Mouse (Mus musculus) hindbrain, embryonic 12.5 days (tissue): ENCODE results near the gene Itih3. TPM values are rescaled to one million over a fixed set of nuclear protein-coding genes. Genes with fewer than 3 reads are reported as not detected.

Source experiments
- ATAC-seq: fragments of 200-750 bp; cut with Nextera tagmentation; 2 replicates; pipeline ENCODE4 v1.8.0; 2017; ENCODE audit warnings: moderate TSS enrichment; ENCODE audit not compliant: low FRiP score
- H3K27ac ChIP-seq: fragments of 300-500 bp; sonication (generic); 2 replicates; pipeline ENCODE4 v1.5.1; 2016; ENCODE audit warnings: mild to moderate bottlenecking
- H3K27me3 ChIP-seq: fragments of 300-500 bp; sonication (generic); 2 replicates; pipeline ENCODE4 v1.6.1; 2016; ENCODE audit warnings: mild to moderate bottlenecking
- H3K36me3 ChIP-seq: fragments of 300-500 bp; sonication (generic); 2 replicates; pipeline ENCODE4 v1.6.1; 2016; ENCODE audit warnings: mild to moderate bottlenecking
- H3K4me1 ChIP-seq: fragments of 300-500 bp; sonication (generic); 2 replicates; pipeline ENCODE4 v1.6.1; 2016
- H3K4me2 ChIP-seq: fragments of 300-500 bp; sonication (generic); replicated peaks from 2 replicates; pipeline ENCODE4 v1.6.1; 2016; ENCODE audit warnings: mild to moderate bottlenecking
- H3K4me3 ChIP-seq: fragments of 300-500 bp; sonication (generic); 2 replicates; pipeline ENCODE4 v1.5.1; 2016; ENCODE audit warnings: mild to moderate bottlenecking
- H3K9ac ChIP-seq: fragments of 300-500 bp; sonication (generic); 2 replicates; pipeline ENCODE4 v1.6.1; 2016; ENCODE audit warnings: mild to moderate bottlenecking, moderate library complexity
- H3K9me3 ChIP-seq: fragments of 300-500 bp; sonication (generic); replicated peaks from 2 replicates; pipeline ENCODE4 v1.6.1; 2016; ENCODE audit warnings: mild to moderate bottlenecking
- WGBS: fragments of 180-500 bp; shearing (Covaris S2); methylation state at CpG from one replicate; pipeline ENCODE4 v1.1.7; 2016; 5-methylcytosine and 5-hydroxymethylcytosine counted together
- polyA plus RNA-seq: library from polyadenylated mRNA; unstranded; fragments of >200 nt; fragmentation: Nextera tagmentation; extraction: Ambion mirVana; gene quantifications from 2 replicates; pipeline ENCODE4 v1.2.1, GENCODE M21; 2016

Itih3 gene
- polyA plus RNA-seq, 1 experiment from 2014 or later: 0.89 TPM

DNA sequence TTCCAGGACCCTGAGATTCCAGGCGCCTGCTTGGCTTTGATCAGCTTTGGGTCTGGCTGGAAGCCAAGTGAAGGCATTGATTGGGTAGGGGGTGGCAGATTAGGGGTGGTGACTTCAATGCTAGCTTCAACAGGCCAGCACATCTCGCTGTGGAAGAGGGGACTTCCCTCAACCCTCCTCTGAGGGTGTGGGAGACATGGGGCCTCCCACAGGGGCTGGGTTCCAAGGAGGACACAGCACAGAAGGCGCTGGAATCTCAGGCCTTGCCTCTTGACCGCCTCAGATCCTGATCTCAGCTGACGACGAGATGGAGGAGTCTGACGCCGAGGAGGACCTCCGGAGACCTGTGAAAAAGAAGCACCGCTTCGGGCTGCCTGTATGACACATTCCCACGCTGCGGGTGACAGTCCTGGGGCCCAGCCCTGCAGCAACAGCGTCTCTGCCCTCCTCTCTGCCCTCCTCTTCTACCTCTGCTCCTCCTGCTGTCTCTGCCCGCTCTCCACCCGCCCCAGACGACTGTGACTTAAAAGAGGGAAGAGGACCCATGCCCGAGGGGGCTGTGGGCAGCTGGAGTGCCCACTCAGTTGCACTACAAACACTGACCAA, 49.4 kb downstream of the Itih3 start:
- no peak for ATAC-seq

DNA sequence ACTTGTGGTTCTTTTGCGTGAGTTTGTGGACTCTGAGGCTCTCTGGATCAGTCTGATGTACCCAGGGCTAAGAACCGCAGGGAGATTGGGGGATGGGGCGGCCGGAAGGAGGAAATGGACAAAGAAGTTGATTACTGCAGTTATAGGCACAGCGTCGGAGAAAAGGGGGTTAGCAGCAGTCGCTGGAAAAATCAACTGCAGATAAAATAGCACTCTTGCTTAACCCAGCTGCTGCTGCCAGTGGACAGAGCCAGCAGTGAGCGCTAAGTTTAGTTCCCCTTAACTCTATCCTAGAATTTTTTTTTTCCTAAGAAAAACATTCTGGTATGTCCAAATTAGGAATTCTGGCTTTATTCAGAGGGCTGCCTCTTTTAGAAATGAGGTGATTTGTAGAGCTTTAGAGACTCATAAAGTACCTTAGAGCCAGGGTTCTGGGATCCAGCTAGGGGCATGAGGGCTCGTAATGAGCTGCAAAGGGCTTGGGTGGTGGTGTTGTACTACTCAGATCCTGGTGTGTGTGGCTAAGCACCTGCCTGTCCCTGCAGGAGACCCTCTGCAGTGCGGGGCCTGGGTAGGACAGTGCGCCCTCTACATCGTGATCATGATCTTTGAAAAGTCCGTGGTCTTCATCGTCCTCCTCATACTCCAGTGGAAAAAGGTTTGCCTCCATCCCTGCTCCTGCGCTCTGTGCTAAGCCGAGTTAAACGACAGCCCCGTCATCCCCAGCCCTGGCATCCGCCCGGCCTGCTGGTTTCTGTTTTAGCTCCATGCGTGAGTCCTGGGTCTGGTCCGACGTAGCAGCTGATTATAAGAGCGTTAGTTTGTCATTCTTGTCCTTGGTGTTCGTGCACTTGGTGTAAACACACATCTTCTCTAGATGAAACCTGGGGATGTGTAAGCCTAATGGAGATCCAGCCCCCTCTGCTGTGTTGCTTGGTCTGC, 53.1 kb downstream of the Itih3 start:
- no peak overlapping the region for H3K4me2 ChIP-seq
- 91% methylated on average over 25 of the region's 25 CpGs for WGBS
- H3K4me1 ChIP-seq: no peaks in the 10 kb centered on the region
- no peak for ATAC-seq
- no peaks in the 10 kb centered on the region for H3K27me3 ChIP-seq
- peaks cover 24% of the 10 kb centered on the region for H3K36me3 ChIP-seq
- H3K27ac ChIP-seq: no peak overlapping the region
- H3K9me3 ChIP-seq: no peaks in the 10 kb centered on the region
- H3K9ac ChIP-seq: no peak overlapping the region
- H3K4me3 ChIP-seq: no peak overlapping the region

More for the DNA sequence above, 49.4 kb downstream of the Itih3 start:
- Histone ChIP-seq H3K9me3 (no peaks in the 10 kb centered on the region), H3K4me2 (no peak overlapping the region), H3K27me3 (no peaks in the 10 kb centered on the region), H3K4me1 (peaks cover 1% of the 10 kb centered on the region; the same call in 1 of the 2 replicates), H3K9ac (no peak overlapping the region), H3K36me3 (peaks cover 41% of the 10 kb centered on the region), H3K27ac (no peak overlapping the region), H3K4me3 (no peak overlapping the region)
- WGBS: 84% methylated on average over 18 of the region's 18 CpGs

DNA sequence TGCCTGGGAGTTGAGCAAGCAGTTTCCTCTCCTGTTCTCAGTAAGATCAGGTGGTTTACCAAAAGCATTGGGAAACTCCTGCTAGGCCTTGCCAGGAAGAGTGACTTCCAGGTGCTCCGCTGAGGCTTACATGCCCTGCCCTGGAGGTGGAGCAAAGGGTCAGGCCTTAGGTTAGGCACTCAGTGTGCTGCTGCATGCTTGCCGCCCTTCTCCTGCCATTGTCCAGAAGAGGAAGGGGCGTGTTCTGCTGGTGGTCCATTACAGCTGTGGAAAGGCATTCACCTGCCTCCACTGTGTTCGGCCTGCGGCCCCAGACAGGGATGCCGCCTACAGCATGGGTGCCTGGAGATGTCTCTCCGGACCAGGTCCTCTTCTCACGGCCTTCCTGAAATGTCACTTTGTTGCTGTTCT, 54.2 kb downstream of the Itih3 start:
- Histone ChIP-seq H3K9ac (no peak overlapping the region), H3K36me3 (peaks cover 18% of the 10 kb centered on the region), H3K4me1 (no peaks in the 10 kb centered on the region), H3K27me3 (no peaks in the 10 kb centered on the region), H3K9me3 (no peaks in the 10 kb centered on the region), H3K4me3 (no peak overlapping the region), H3K4me2 (no peak overlapping the region), H3K27ac (no peak overlapping the region)
- 83% methylated on average over 8 of the region's 8 CpGs for WGBS
- no peak for ATAC-seq

DNA sequence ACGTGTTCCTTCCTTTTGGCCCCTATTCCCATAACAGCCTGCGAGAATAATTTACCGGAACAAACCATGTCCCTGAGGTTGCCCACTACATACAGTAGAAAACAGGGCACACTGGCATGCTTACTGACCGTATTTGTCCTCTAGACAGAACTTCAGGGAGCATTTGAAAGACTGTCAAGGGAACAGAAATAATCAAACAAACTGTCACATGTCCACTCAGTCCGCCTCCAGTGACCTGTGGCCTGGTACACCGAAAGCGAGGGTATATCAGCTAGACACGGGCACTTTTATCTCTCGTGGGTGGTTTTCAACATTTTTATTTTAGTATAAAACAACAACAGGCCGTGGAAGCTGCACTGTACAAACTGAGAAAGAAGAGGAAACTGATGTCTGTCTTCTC, 54.7 kb downstream of the Itih3 start:
- H3K4me3 ChIP-seq: no peak overlapping the region
- no peak overlapping the region for H3K27ac ChIP-seq
- H3K4me1 ChIP-seq: no peaks in the 10 kb centered on the region
- no peak overlapping the region for H3K4me2 ChIP-seq
- no peak overlapping the region for H3K9ac ChIP-seq
- ATAC-seq: no peak
- H3K9me3 ChIP-seq: no peaks in the 10 kb centered on the region
- no peaks in the 10 kb centered on the region for H3K27me3 ChIP-seq
- WGBS: 94% methylated on average over 10 of the region's 10 CpGs
- peaks cover 13% of the 10 kb centered on the region for H3K36me3 ChIP-seq

DNA sequence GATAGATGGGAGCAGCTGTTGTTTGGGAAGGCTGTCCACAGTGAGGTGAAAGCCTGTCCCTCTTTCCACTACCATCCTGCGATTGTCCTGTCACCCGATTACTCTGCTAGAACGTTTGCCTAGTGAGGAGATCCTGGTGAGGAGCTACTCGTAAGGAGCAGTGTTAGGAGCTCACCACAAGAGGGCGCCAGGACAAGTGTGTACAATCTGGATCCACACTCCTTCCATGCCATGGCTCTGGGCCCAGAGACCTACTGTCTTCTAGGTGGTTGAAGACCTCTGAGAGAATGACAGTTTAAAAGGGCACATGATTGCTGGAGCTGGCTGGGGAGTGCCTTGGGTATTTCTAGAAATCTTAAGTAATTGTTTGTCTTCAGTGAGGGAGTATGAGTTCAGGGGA, 56.5 kb downstream of the Itih3 start:
- whole genome bisulfite sequencing: 33% methylated on average over 5 of the region's 5 CpGs
- Histone ChIP-seq H3K36me3 (0 out of 2 replicates have a peak, but pooled peaks cover under 1% of the 10 kb centered on the region), H3K4me2 (no peak overlapping the region), H3K4me3 (no peak overlapping the region), H3K9ac (no peak overlapping the region), H3K27me3 (no peaks in the 10 kb centered on the region), H3K9me3 (no peaks in the 10 kb centered on the region), H3K4me1 (no peaks in the 10 kb centered on the region), H3K27ac (no peak overlapping the region)
- ATAC-seq: no peak

DNA sequence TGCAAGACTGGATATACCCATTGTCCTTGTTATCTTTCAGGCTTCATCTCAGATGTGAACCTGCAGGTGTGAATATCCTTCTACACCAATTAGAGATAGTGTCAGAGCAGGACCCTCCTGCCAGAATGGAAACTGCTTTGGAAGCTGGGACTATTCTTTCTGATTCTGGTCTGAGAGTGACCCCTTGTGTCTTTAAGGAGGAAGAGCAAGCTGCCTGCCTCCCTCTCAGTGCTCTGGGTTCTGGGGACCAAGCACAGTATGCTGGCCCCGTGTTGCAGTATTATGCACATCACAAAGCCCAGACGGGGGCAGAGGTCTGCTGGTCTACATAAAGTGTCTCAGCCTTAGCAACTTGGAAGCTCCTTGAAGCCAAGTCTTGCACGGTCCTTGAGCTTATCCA, 58.2 kb downstream of the Itih3 start:
- no peaks in the 10 kb centered on the region for H3K9me3 ChIP-seq
- no peak overlapping the region for H3K9ac ChIP-seq
- WGBS: 77% methylated on average over 3 of the region's 3 CpGs
- no peak overlapping the region for H3K4me3 ChIP-seq
- H3K27ac ChIP-seq: no peak overlapping the region
- H3K4me2 ChIP-seq: no peak overlapping the region
- no peaks in the 10 kb centered on the region for H3K27me3 ChIP-seq
- H3K36me3 ChIP-seq: no peaks in the 10 kb centered on the region
- peaks cover 3% of the 10 kb centered on the region; the same call in 1 of the 2 replicates for H3K4me1 ChIP-seq
- no peak for ATAC-seq

DNA sequence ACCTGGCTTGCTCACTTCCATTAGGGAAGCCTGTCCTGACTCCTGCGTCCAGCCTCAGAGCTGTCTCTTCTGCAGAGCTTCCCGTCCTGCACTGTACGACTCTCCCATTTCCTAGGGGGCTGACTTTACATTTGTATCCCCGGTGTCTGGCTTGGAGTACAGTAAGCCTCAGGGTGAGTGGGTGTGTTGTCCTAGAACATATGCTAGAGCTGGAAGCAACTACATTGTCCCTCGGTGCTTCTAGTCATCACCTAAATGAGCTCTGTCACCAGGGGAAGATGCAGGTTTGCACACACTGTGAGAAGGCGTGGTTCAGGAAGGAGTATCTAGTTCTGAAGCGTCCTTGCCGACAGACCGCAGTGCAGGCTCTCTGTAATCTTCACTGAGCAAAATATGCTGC, 61.2 kb downstream of the Itih3 start:
- no peaks in the 10 kb centered on the region for H3K9me3 ChIP-seq
- no peaks in the 10 kb centered on the region for H3K36me3 ChIP-seq
- H3K4me1 ChIP-seq: peaks cover 3% of the 10 kb centered on the region; the same call in 1 of the 2 replicates
- H3K27me3 ChIP-seq: no peaks in the 10 kb centered on the region
- H3K4me2 ChIP-seq: no peak overlapping the region
- 89% methylated on average over 9 of the region's 9 CpGs for WGBS
- H3K9ac ChIP-seq: no peak overlapping the region
- ATAC-seq: no peak
- no peak overlapping the region for H3K4me3 ChIP-seq
- no peak overlapping the region for H3K27ac ChIP-seq

DNA sequence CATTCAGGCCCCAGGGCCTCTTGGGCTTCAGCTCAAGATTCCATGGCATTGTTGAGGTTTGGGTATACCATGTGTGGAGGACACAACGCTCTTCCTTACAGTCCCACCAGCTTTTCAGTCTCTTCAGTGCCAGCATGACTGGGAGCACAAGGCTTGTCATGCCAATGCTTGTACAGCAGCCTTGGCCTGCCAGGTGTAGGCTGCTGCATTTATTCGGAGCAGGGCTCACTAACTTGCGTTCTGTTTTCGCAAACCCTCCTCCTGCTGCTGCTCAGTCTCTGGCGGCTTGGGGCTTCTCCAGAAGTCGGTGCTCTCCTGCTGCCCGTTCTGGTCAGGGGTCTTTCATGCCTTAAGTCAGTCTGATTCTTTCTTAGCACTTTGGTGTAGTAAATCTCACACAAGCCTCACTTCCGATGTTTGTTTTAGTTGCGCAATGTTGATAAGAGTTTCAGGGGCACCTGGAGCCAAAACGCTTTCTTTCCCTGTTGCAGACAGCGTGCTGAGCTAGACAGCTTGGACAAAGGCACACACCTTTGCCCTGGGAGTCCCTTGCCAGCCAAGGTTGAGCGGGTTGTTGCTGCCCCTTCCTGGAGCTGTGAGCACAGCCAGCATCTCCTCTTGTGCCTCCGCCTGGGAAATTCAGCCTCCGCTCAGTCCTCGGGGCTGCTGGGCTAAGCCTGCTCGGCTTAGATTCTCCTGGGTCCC, 62.0 kb downstream of the Itih3 start:
- Histone ChIP-seq H3K27me3 (no peaks in the 10 kb centered on the region), H3K4me2 (no peak overlapping the region), H3K4me1 (peaks cover 3% of the 10 kb centered on the region; the same call in 1 of the 2 replicates), H3K27ac (no peak overlapping the region), H3K9ac (0 out of 2 replicates have a peak overlapping the region, but pooled peaks have one; percentile 19), H3K36me3 (no peaks in the 10 kb centered on the region), H3K9me3 (no peaks in the 10 kb centered on the region), H3K4me3 (no peak overlapping the region)
- no peak for ATAC-seq
- 78% methylated on average over 16 of the region's 16 CpGs for WGBS

Other genes with a start within 250 kb of the Itih3 start
- 17.9 and 18.1 TPM in 2 replicates for gene Sfmbt1, start 208.9 kb downstream of the Itih3 start, polyA plus RNA-seq
- 26.1 and 30.0 TPM in 2 replicates for gene Tmem110, start 98.2 kb downstream of the Itih3 start, polyA plus RNA-seq
- gene Mustn1, start 44.6 kb downstream of the Itih3 start, polyA plus RNA-seq: 0.80 and 2.2 TPM in 2 replicates
- gene Itih4, start 37.3 kb downstream of the Itih3 start, polyA plus RNA-seq: 0.08 and 0.19 TPM in 2 replicates
- gene Itih1, start 19.5 kb upstream of the Itih3 start, polyA plus RNA-seq: not detected in 2 replicates
- 18.6 and 18.9 TPM in 2 replicates for gene Nek4, start 27.6 kb upstream of the Itih3 start, polyA plus RNA-seq
- 73.0 and 76.5 TPM in 2 replicates for gene Glt8d1, start 77.6 kb upstream of the Itih3 start, polyA plus RNA-seq
- 301 and 319 TPM in 2 replicates for gene Spcs1, start 77.9 kb upstream of the Itih3 start, polyA plus RNA-seq
- gene Pbrm1, start 95.4 kb upstream of the Itih3 start, polyA plus RNA-seq: 191 and 194 TPM in 2 replicates
- 75.6 and 82.5 TPM in 2 replicates for gene Gnl3, start 95.4 kb upstream of the Itih3 start, polyA plus RNA-seq
- gene Smim4, start 205.2 kb upstream of the Itih3 start, polyA plus RNA-seq: 54.3 and 63.9 TPM in 2 replicates
- 401 and 429 TPM in 2 replicates for gene Nt5dc2, start 207.3 kb upstream of the Itih3 start, polyA plus RNA-seq
- gene Stab1, start 244.9 kb upstream of the Itih3 start, polyA plus RNA-seq: 29.7 and 33.9 TPM in 2 replicates